Mouse (Mus musculus): ENCODE measurements around the gene Card14. TPM values are rescaled to one million over a fixed set of nuclear protein-coding genes. Genes with fewer than 3 reads are reported as not detected.

Card14 gene
- not detected for polyA plus RNA-seq (2017; shearing (Covaris generic))

GRCm38 (mm10) chr11:119307658-119307867 is at the start of gene Card14:
Gene Card14 (plus strand): TSS chr11:119307768.

GRCm38 (mm10) chr11:119267768-119268556 is 39.6 kb upstream of the Card14 start, which contains the start of gene Gaa:
Gene Gaa (plus strand): TSS chr11:119267887.

GRCm38 (mm10) chr11:119299391-119300245 is 8.0 kb upstream of the Card14 start, which contains the start of gene Eif4a3:
Gene Eif4a3 (minus strand): TSS chr11:119300089.

GRCm38 (mm10) chr11:119355443-119356385 is 48.1 kb downstream of the Card14 start, which contains the start of the genes Sgsh and Slc26a11:
Gene Sgsh (minus strand): TSS chr11:119355536.
Gene Slc26a11 (plus strand): TSS chr11:119355557.

GRCm38 (mm10) chr11:119392800-119393482 is 85.4 kb downstream of the Card14 start, which contains the start of gene Rnf213:
Gene Rnf213 (plus strand): TSS chr11:119393100.

Other genes starting within 250 kb of the Card14 start
- 72.5 TPM for gene Cbx4, start 221.5 kb upstream of the Card14 start, polyA plus RNA-seq (2017; shearing (Covaris generic))
- gene Tbc1d16, start 79.3 kb upstream of the Card14 start, polyA plus RNA-seq (2017; shearing (Covaris generic)): not detected
- 0.78 TPM for gene Ccdc40, start 79.2 kb upstream of the Card14 start, polyA plus RNA-seq (2017; shearing (Covaris generic))
- 40.6 TPM for gene Gaa, start 39.9 kb upstream of the Card14 start, polyA plus RNA-seq (2017; shearing (Covaris generic))
- gene Eif4a3, start 7.7 kb upstream of the Card14 start, polyA plus RNA-seq (2017; shearing (Covaris generic)): 281 TPM
- 8.5 TPM for gene Sgsh, start 47.8 kb downstream of the Card14 start, polyA plus RNA-seq (2017; shearing (Covaris generic))
- gene Slc26a11, start 47.8 kb downstream of the Card14 start, polyA plus RNA-seq (2017; shearing (Covaris generic)): 45.3 TPM
- gene Rnf213, start 85.3 kb downstream of the Card14 start, polyA plus RNA-seq (2017; shearing (Covaris generic)): 10.2 TPM
- 14.4 TPM for gene Endov, start 183.6 kb downstream of the Card14 start, polyA plus RNA-seq (2017; shearing (Covaris generic))
- gene Nptx1, start 240.0 kb downstream of the Card14 start, polyA plus RNA-seq (2017; shearing (Covaris generic)): not detected